Mouse (Mus musculus) left cerebral cortex, adult 6 months (tissue): ENCODE measurements around the gene Slc36a2. TPM values are rescaled to one million over a fixed set of nuclear protein-coding genes. Genes with fewer than 3 reads are reported as not detected.

Experiments used
- long read RNA-seq, 2 experiments: library from polyadenylated mRNA; unstranded; transcript quantifications; one replicate each; pipeline ENCODE4 v2.0.0; 2019 to 2020
- polyA plus RNA-seq: library from polyadenylated mRNA; unstranded; fragments of <200 nt; fragmentation: Nextera tagmentation; gene quantifications from 2 replicates; pipeline ENCODE4 v1.2.3, GENCODE M21; 2021

The Slc36a2 gene
- polyA plus RNA-seq, result 0.28 and 0.29 TPM in 2 replicates
- long read RNA-seq, experiment 1, partial matches to known transcripts, result 0 of 1 reads
- long read RNA-seq, experiment 1, other reads (novel, unspliced or antisense), result 0 of 1 reads
- long read RNA-seq, experiment 2, result 0 reads

GRCm38 (mm10) chr11:55184733-55185291 lies at the start of gene Slc36a2:
Slc36a2 (minus strand) TSS chr11:55185077.

DNA sequence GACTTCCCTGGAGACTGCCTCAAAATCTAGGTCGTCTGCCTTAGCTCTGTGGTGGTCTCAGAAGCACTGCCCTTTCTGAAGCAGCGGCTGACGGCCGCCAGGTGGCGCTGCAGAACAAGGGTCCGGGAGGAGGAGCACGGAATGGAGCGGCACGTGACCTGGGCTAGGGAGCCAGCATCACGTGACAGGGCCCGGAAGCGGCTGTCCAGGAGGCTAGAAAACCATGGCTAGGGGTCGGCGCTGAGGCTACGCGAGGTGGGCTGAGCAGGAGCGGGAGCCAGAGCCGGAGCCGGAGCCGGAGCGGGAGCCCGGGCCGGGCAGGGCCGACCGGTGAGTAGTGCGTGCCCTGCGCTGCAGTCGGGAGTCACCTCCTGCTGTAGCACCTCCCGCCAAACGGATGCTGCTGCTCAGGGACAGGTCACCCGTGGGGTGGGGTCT lies 19.3 kb upstream of the Slc36a2 start, which contains the start of gene Slc36a1:
Gene Slc36a1 (plus strand): TSS at position 192 of the 438 bp plus-strand sequence.

DNA sequence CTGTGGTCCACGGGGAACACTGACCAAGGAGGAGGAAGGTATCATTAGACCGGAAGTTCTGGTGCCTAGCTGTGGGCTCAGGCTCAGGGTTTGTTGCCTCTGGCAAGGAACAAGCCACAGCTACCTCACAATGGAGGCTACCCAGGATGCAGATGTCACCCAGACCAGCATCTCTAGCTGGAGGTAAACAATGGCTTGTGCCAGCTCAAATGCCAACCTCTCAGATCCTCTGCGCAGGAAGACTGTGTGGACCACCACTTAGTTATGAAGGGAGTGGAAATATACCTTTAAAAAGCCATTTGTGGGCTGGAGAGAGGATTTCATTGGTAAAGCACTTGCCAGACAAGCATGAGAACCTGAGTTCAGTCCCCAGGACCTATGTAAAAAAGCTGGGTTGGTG lies 33.3 kb downstream of the Slc36a2 start, which contains the start of gene Slc36a3:
Gene Slc36a3 (minus strand): TSS at position 101 of the 400 bp plus-strand sequence.

Other genes with a start within 250 kb of the Slc36a2 start
- gene Tnip1, start 222.2 kb downstream of the Slc36a2 start, polyA plus RNA-seq, result 11.6 and 16.8 TPM in 2 replicates
- gene Anxa6, start 151.6 kb downstream of the Slc36a2 start, polyA plus RNA-seq, result 72.0 and 76.1 TPM in 2 replicates
- gene Ccdc69, start 106.9 kb downstream of the Slc36a2 start, polyA plus RNA-seq, result 0.48 and 0.51 TPM in 2 replicates
- gene Gm2a, start 87.0 kb downstream of the Slc36a2 start, polyA plus RNA-seq, result 68.2 and 80.1 TPM in 2 replicates
- gene Slc36a3, start 33.4 kb downstream of the Slc36a2 start, polyA plus RNA-seq, result not detected in 2 replicates
- 4.1 and 7.1 TPM in 2 replicates for gene Slc36a1, start 19.3 kb upstream of the Slc36a2 start, polyA plus RNA-seq
- 0.01 and 0.02 TPM in 2 replicates for gene Fat2, start 151.5 kb upstream of the Slc36a2 start, polyA plus RNA-seq
- gene Sparc, start 238.1 kb upstream of the Slc36a2 start, polyA plus RNA-seq, result 108 and 137 TPM in 2 replicates